Mouse (Mus musculus): ENCODE results near the gene Ddx1. TPM values are rescaled to one million over a fixed set of nuclear protein-coding genes. Genes with fewer than 3 reads are reported as not detected.
A peak's percentile ranks its signal among the peaks of the same experiment; 100 is the strongest.

Ddx1 gene
- polyA plus RNA-seq, 1 experiment from 2014 or later, result 156 TPM

- H3K9me3 ChIP-seq (ENCODE audit: low read length), result no peaks in the 10 kb centered on the region
- no peak overlapping the region for H3K4me3 ChIP-seq (ENCODE audit: low read length)
- H3K4me1 ChIP-seq (ENCODE audit: insufficient read depth, low read length), result peaks cover 3% of the 10 kb centered on the region; the same call in 1 of the 2 replicates
- no peaks in the 10 kb centered on the region for H3K27me3 ChIP-seq (ENCODE audit: insufficient read depth, low read length)
- no peak overlapping the region for H3K9ac ChIP-seq (replicated peaks; ENCODE audit: low read length)
- H3K36me3 ChIP-seq (ENCODE audit: insufficient read depth, low read length), result peaks cover 37% of the 10 kb centered on the region
- no peak overlapping the region for H3K27ac ChIP-seq (ENCODE audit: low read length)
- H3K4me2 ChIP-seq (replicated peaks; ENCODE audit: low read depth, low read length), result no peak overlapping the region
- no peak for ATAC-seq (ENCODE audit: low FRiP score, low TSS enrichment)
Observed at GRCm38 (mm10) chr12:13242453-13242852, 6.6 kb downstream of the Ddx1 start.

DNA sequence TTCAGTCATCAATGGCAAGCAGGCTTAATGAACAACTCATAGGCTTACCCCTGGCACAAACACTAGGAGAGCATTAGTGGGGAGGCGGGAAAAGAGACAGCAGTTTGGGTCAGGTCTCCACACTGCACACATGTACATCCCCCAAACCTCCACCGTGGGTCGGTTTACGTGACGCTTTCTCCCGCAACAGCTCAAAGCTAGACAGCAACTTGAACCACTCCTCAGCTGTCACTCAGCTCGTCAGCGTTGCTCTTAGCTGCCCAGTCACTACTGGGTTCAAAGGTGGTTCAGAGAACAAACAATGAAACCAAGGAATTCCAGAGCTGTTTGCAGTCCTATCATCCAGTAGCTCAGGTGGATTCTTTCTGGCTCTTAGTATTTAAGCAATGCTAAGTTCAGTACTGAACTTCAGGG is 30.9 kb downstream of the Ddx1 start:
- Histone ChIP-seq H3K9me3 (ENCODE audit: low read length) (no peaks in the 10 kb centered on the region), H3K36me3 (ENCODE audit: insufficient read depth, low read length) (peaks cover 24% of the 10 kb centered on the region), H3K9ac (replicated peaks; ENCODE audit: low read length) (no peak overlapping the region), H3K4me2 (replicated peaks; ENCODE audit: low read depth, low read length) (no peak overlapping the region), H3K4me3 (ENCODE audit: low read length) (no peak overlapping the region), H3K27ac (ENCODE audit: low read length) (peak overlapping the region; percentile 80), H3K27me3 (ENCODE audit: insufficient read depth, low read length) (no peaks in the 10 kb centered on the region), H3K4me1 (ENCODE audit: insufficient read depth, low read length) (peaks cover 11% of the 10 kb centered on the region)
- WGBS, result 72% methylated on average over 8 of the region's 8 CpGs
- ATAC-seq (ENCODE audit: low FRiP score, low TSS enrichment), result peak; percentile 58

- WGBS, result 66% methylated on average over 3 of the region's 3 CpGs
- Histone ChIP-seq H3K4me3 (ENCODE audit: low read length) (no peak overlapping the region), H3K4me2 (replicated peaks; ENCODE audit: low read depth, low read length) (no peak overlapping the region), H3K9me3 (ENCODE audit: low read length) (no peaks in the 10 kb centered on the region), H3K9ac (replicated peaks; ENCODE audit: low read length) (no peak overlapping the region), H3K36me3 (ENCODE audit: insufficient read depth, low read length) (peaks cover 22% of the 10 kb centered on the region), H3K27ac (ENCODE audit: low read length) (peak overlapping the region; percentile 43; the same call in 1 of the 2 replicates), H3K27me3 (ENCODE audit: insufficient read depth, low read length) (no peaks in the 10 kb centered on the region), H3K4me1 (ENCODE audit: insufficient read depth, low read length) (peaks cover 12% of the 10 kb centered on the region)
- peak; percentile 78 for ATAC-seq (ENCODE audit: low FRiP score, low TSS enrichment)
Observed at GRCm38 (mm10) chr12:13217568-13217967, 31.4 kb downstream of the Ddx1 start.

DNA sequence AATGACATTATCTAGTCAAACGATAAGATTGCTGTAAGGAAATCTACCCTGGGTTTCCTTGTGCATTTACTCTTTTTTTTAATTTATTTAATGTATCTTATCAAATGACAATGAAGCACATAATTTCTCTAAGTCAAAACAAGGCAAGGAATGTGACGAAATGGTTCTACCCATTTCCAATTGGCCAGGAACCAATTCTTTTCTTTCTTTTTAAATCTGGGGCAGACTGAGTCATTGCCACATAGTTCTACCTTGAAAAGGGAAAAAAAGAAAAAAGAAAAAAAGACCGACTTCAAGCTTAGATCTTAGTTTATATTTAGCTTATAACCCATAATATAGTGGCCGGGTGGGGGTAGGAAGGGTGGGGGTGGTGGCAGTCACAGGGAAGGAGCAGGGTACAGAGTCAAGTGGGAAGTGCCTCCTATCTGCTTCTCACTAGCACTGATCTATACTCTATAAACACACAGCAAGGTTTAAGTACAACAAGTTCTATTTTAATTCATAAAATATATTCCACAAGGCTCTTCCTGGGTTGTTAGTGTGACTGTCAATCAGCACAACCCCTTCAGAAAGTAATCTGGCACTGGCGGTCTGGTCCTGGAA is 32.4 kb downstream of the Ddx1 start:
- WGBS, result 58% methylated on average over 5 of the region's 5 CpGs
- H3K4me1 ChIP-seq (ENCODE audit: insufficient read depth, low read length), result peaks cover 22% of the 10 kb centered on the region
- ATAC-seq (ENCODE audit: low FRiP score, low TSS enrichment), result no peak

GRCm38 (mm10) chr12:13214345-13215278 is 34.4 kb downstream of the Ddx1 start:
- Histone ChIP-seq H3K27ac (ENCODE audit: low read length) (no peak overlapping the region), H3K4me3 (ENCODE audit: low read length) (no peak overlapping the region), H3K27me3 (ENCODE audit: insufficient read depth, low read length) (no peaks in the 10 kb centered on the region), H3K9me3 (ENCODE audit: low read length) (no peaks in the 10 kb centered on the region), H3K4me1 (ENCODE audit: insufficient read depth, low read length) (peaks cover 32% of the 10 kb centered on the region), H3K36me3 (ENCODE audit: insufficient read depth, low read length) (peaks cover 11% of the 10 kb centered on the region), H3K9ac (replicated peaks; ENCODE audit: low read length) (no peak overlapping the region), H3K4me2 (replicated peaks; ENCODE audit: low read depth, low read length) (no peak overlapping the region)
- WGBS, result 30% methylated on average over 11 of the region's 11 CpGs
- peak; percentile 61; the same call in 1 of the 2 replicates for ATAC-seq (ENCODE audit: low FRiP score, low TSS enrichment)

More for the DNA sequence above, 32.4 kb downstream of the Ddx1 start:
- peak overlapping the region; percentile 41; the same call in 1 of the 2 replicates for H3K27ac ChIP-seq (ENCODE audit: low read length)
- no peak overlapping the region for H3K9ac ChIP-seq (replicated peaks; ENCODE audit: low read length)
- H3K27me3 ChIP-seq (ENCODE audit: insufficient read depth, low read length), result no peaks in the 10 kb centered on the region
- H3K4me2 ChIP-seq (replicated peaks; ENCODE audit: low read depth, low read length), result no peak overlapping the region
- H3K9me3 ChIP-seq (ENCODE audit: low read length), result no peaks in the 10 kb centered on the region
- peaks cover 22% of the 10 kb centered on the region for H3K36me3 ChIP-seq (ENCODE audit: insufficient read depth, low read length)
- H3K4me3 ChIP-seq (ENCODE audit: low read length), result no peak overlapping the region

GRCm38 (mm10) chr12:13211746-13212482 is 37.1 kb downstream of the Ddx1 start:
- H3K4me3 ChIP-seq (ENCODE audit: low read length), result no peak overlapping the region
- peaks cover 42% of the 10 kb centered on the region for H3K4me1 ChIP-seq (ENCODE audit: insufficient read depth, low read length)
- no peaks in the 10 kb centered on the region for H3K36me3 ChIP-seq (ENCODE audit: insufficient read depth, low read length)
- H3K9ac ChIP-seq (replicated peaks; ENCODE audit: low read length), result 0 out of 2 replicates have a peak overlapping the region, but pooled peaks have one; percentile 19
- no peaks in the 10 kb centered on the region for H3K27me3 ChIP-seq (ENCODE audit: insufficient read depth, low read length)
- H3K27ac ChIP-seq (ENCODE audit: low read length), result peak overlapping the region; percentile 24
- ATAC-seq (ENCODE audit: low FRiP score, low TSS enrichment), result peak; percentile 24; the same call in 1 of the 2 replicates
- no peaks in the 10 kb centered on the region for H3K9me3 ChIP-seq (ENCODE audit: low read length)
- no peak overlapping the region for H3K4me2 ChIP-seq (replicated peaks; ENCODE audit: low read depth, low read length)
- 36% methylated on average over 11 of the region's 11 CpGs for WGBS

- peak overlapping the region; percentile 89 for H3K27ac ChIP-seq (ENCODE audit: low read length)
- peaks cover 42% of the 10 kb centered on the region for H3K4me1 ChIP-seq (ENCODE audit: insufficient read depth, low read length)
- no peak overlapping the region for H3K9ac ChIP-seq (replicated peaks; ENCODE audit: low read length)
- H3K4me3 ChIP-seq (ENCODE audit: low read length), result no peak overlapping the region
- no peaks in the 10 kb centered on the region for H3K36me3 ChIP-seq (ENCODE audit: insufficient read depth, low read length)
- no peaks in the 10 kb centered on the region for H3K9me3 ChIP-seq (ENCODE audit: low read length)
- H3K27me3 ChIP-seq (ENCODE audit: insufficient read depth, low read length), result no peaks in the 10 kb centered on the region
- ATAC-seq (ENCODE audit: low FRiP score, low TSS enrichment), result peak; percentile 8; the same call in 1 of the 2 replicates
- WGBS, result 44% methylated on average over 13 of the region's 13 CpGs
- no peak overlapping the region for H3K4me2 ChIP-seq (replicated peaks; ENCODE audit: low read depth, low read length)
Observed at GRCm38 (mm10) chr12:13209692-13210377, 39.2 kb downstream of the Ddx1 start.

DNA sequence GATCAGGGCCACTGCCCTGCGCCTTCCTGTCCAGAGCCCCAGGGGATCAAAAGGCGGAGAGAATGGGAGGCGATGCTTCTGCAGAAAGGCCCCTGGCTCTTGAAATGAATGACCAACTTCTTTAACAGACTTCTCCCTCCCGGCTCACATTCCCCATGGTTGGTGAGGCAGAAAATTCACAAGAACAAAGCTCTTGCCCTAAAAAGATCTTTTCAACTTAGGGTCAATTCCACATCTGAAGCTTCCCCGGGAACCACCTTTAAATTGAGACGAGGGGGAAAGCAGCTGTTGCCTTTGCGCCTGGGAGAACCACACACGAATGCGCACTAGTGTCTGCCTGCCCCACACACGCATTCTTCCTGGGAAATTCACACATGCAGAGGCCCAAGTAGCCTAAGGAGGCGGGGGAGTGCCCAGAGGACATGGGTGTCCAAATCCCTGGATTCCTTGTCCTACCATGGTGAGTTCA is 40.0 kb downstream of the Ddx1 start:
- no peaks in the 10 kb centered on the region for H3K36me3 ChIP-seq (ENCODE audit: insufficient read depth, low read length)
- 35% methylated on average over 11 of the region's 11 CpGs for WGBS
- no peaks in the 10 kb centered on the region for H3K9me3 ChIP-seq (ENCODE audit: low read length)
- H3K4me2 ChIP-seq (replicated peaks; ENCODE audit: low read depth, low read length), result no peak overlapping the region; the same call in 1 of the 2 replicates
- ATAC-seq (ENCODE audit: low FRiP score, low TSS enrichment), result peak; percentile 56
- peaks cover 35% of the 10 kb centered on the region for H3K4me1 ChIP-seq (ENCODE audit: insufficient read depth, low read length)
- H3K27me3 ChIP-seq (ENCODE audit: insufficient read depth, low read length), result no peaks in the 10 kb centered on the region
- H3K9ac ChIP-seq (replicated peaks; ENCODE audit: low read length), result no peak overlapping the region
- peak overlapping the region; percentile 89 for H3K27ac ChIP-seq (ENCODE audit: low read length)
- no peak overlapping the region for H3K4me3 ChIP-seq (ENCODE audit: low read length)

GRCm38 (mm10) chr12:13208517-13208916 is 40.5 kb downstream of the Ddx1 start:
- 50% methylated on average over 1 of the region's 1 CpGs for WGBS
- peak overlapping the region; percentile 89; the same call in 1 of the 2 replicates for H3K27ac ChIP-seq (ENCODE audit: low read length)

More at GRCm38 (mm10) chr12:13208517-13208916, 40.5 kb downstream of the Ddx1 start:
- Histone ChIP-seq H3K4me2 (replicated peaks; ENCODE audit: low read depth, low read length) (no peak overlapping the region), H3K9me3 (ENCODE audit: low read length) (no peaks in the 10 kb centered on the region), H3K4me3 (ENCODE audit: low read length) (no peak overlapping the region), H3K4me1 (ENCODE audit: insufficient read depth, low read length) (peaks cover 35% of the 10 kb centered on the region), H3K9ac (replicated peaks; ENCODE audit: low read length) (no peak overlapping the region), H3K27me3 (ENCODE audit: insufficient read depth, low read length) (no peaks in the 10 kb centered on the region), H3K36me3 (ENCODE audit: insufficient read depth, low read length) (no peaks in the 10 kb centered on the region)
- no peak for ATAC-seq (ENCODE audit: low FRiP score, low TSS enrichment)

Measured in kidney, embryonic 16.5 days (tissue).